Mouse (Mus musculus) ES-Bruce4 (cell line): Measurements from ENCODE around the gene Prrx2.

Experiments
- CTCF ChIP-seq: IDR thresholded peaks from one replicate; pipeline ENCODE4 v1.8.1; 2011; ENCODE audit warnings: low read depth, low read length
- POLR2A ChIP-seq: IDR thresholded peaks from one replicate; pipeline ENCODE4 v1.8.1; 2011; ENCODE audit warnings: low read length; ENCODE audit not compliant: insufficient read depth

GRCm38 (mm10) chr2:30865426-30865825 is 30.7 kb downstream of the Prrx2 start:
- TF ChIP-seq CTCF (no peak), POLR2A (no peak)
